Mouse (Mus musculus) forebrain, embryonic 12.5 days (tissue): ENCODE measurements around the gene Thrb. TPM values are rescaled to one million over a fixed set of nuclear protein-coding genes. Genes with fewer than 3 reads are reported as not detected.
"Not testable (repeated sequence)": the region's sequence is repeated elsewhere in the genome, so short reads cannot be mapped to it uniquely, and the experiment has no call there.

Experiments
- ATAC-seq: fragments of 200-750 bp; cut with Nextera tagmentation; 2 replicates; pipeline ENCODE4 v1.8.0; 2017; ENCODE audit warnings: moderate TSS enrichment; ENCODE audit not compliant: low FRiP score
- H3K27ac ChIP-seq: fragments of 300-500 bp; sonication (generic); 2 replicates; pipeline ENCODE4 v1.5.1; 2016; ENCODE audit warnings: mild to moderate bottlenecking
- H3K27me3 ChIP-seq: fragments of 300-500 bp; sonication (generic); 2 replicates; pipeline ENCODE4 v1.6.1; 2016; ENCODE audit warnings: mild to moderate bottlenecking
- H3K36me3 ChIP-seq: fragments of 300-500 bp; sonication (generic); replicated peaks from 2 replicates; pipeline ENCODE4 v1.6.1; 2016; ENCODE audit warnings: mild to moderate bottlenecking
- H3K4me1 ChIP-seq: fragments of 300-500 bp; sonication (generic); 2 replicates; pipeline ENCODE4 v1.6.1; 2016
- H3K4me2 ChIP-seq: fragments of 300-500 bp; sonication (generic); 2 replicates; pipeline ENCODE4 v1.6.1; 2016; ENCODE audit warnings: mild to moderate bottlenecking, moderate library complexity
- H3K4me3 ChIP-seq: fragments of 300-500 bp; sonication (generic); replicated peaks from 2 replicates; pipeline ENCODE4 v1.5.1; 2016; ENCODE audit warnings: mild to moderate bottlenecking
- H3K9ac ChIP-seq: fragments of 300-500 bp; sonication (generic); 2 replicates; pipeline ENCODE4 v1.6.1; 2016; ENCODE audit warnings: mild to moderate bottlenecking
- H3K9me3 ChIP-seq: fragments of 300-500 bp; sonication (generic); 2 replicates; pipeline ENCODE4 v1.6.1; 2016
- WGBS: fragments of 180-500 bp; shearing (Covaris S2); methylation state at CpG from one replicate; pipeline ENCODE4 v1.1.7; 2016; 5-methylcytosine and 5-hydroxymethylcytosine counted together
- polyA plus RNA-seq: library from polyadenylated mRNA; unstranded; fragments of >200 nt; fragmentation: Nextera tagmentation; extraction: Ambion mirVana; gene quantifications from 2 replicates; pipeline ENCODE4 v1.2.1, GENCODE M21; 2016

The Thrb gene
- polyA plus RNA-seq, 1 experiment from 2014 or later = 1.3 TPM

GRCm38 (mm10) chr14:17934779-17935178 lies 274.7 kb downstream of the Thrb start:
- not testable (repeated sequence) for H3K4me3 ChIP-seq, H3K9me3 ChIP-seq, H3K36me3 ChIP-seq, H3K9ac ChIP-seq, ATAC-seq, H3K27ac ChIP-seq, H3K4me2 ChIP-seq, H3K4me1 ChIP-seq, H3K27me3 ChIP-seq
- WGBS = 90% methylated on average over 4 of the region's 4 CpGs

- Histone ChIP-seq H3K4me3 (no peak overlapping the region), H3K36me3 (no peaks in the 10 kb centered on the region), H3K27me3 (no peaks in the 10 kb centered on the region), H3K4me1 (no peaks in the 10 kb centered on the region), H3K9me3 (no peaks in the 10 kb centered on the region), H3K4me2 (no peak overlapping the region), H3K27ac (no peak overlapping the region), H3K9ac (no peak overlapping the region)
- no peak for ATAC-seq
- 78% methylated on average over 2 of the region's 2 CpGs for WGBS
These were observed 294.0 kb downstream of the Thrb start for GRCm38 (mm10) chr14:17954038-17954437.

DNA sequence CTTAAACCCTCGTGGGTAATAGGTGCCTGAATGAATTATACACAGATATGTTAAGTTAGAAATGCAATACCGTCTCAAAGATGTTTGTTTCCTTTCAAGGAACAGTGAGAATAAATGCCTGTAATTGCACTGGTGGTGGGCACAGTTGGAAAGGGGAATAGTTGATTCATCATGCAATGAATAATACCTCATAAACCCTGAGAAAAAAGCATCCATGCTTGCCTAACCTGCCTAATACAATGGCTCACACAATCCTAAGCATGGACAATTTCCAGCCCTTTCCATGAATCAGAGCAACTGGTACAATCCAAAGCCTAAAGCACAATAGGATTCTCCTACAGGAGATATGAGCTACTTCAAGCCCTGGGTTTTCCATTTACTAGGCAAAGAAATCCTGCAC lies 299.8 kb downstream of the Thrb start:
- WGBS = 44% methylated on average over 2 of the region's 2 CpGs
- H3K27ac ChIP-seq = no peak overlapping the region

GRCm38 (mm10) chr14:17967117-17967726 lies 307.2 kb downstream of the Thrb start:
- Histone ChIP-seq H3K9ac (no peak overlapping the region), H3K4me1 (no peaks in the 10 kb centered on the region), H3K27me3 (no peaks in the 10 kb centered on the region), H3K27ac (no peak overlapping the region), H3K4me2 (no peak overlapping the region), H3K4me3 (no peak overlapping the region), H3K36me3 (no peaks in the 10 kb centered on the region), H3K9me3 (no peaks in the 10 kb centered on the region)
- WGBS = 39% methylated on average over 5 of the region's 5 CpGs
- ATAC-seq = peak; percentile 84

More for the DNA sequence above, 299.8 kb downstream of the Thrb start:
- Histone ChIP-seq H3K4me2 (no peak overlapping the region), H3K9me3 (no peaks in the 10 kb centered on the region), H3K27me3 (no peaks in the 10 kb centered on the region), H3K9ac (no peak overlapping the region), H3K36me3 (no peaks in the 10 kb centered on the region), H3K4me1 (no peaks in the 10 kb centered on the region), H3K4me3 (no peak overlapping the region)
- no peak for ATAC-seq

GRCm38 (mm10) chr14:17972132-17972531 lies 312.1 kb downstream of the Thrb start:
- Histone ChIP-seq H3K9ac (no peak overlapping the region), H3K4me1 (no peaks in the 10 kb centered on the region), H3K27ac (no peak overlapping the region), H3K4me3 (no peak overlapping the region), H3K9me3 (no peaks in the 10 kb centered on the region), H3K4me2 (no peak overlapping the region), H3K36me3 (no peaks in the 10 kb centered on the region), H3K27me3 (no peaks in the 10 kb centered on the region)
- WGBS = 77% methylated on average over 4 of the region's 4 CpGs
- no peak for ATAC-seq

DNA sequence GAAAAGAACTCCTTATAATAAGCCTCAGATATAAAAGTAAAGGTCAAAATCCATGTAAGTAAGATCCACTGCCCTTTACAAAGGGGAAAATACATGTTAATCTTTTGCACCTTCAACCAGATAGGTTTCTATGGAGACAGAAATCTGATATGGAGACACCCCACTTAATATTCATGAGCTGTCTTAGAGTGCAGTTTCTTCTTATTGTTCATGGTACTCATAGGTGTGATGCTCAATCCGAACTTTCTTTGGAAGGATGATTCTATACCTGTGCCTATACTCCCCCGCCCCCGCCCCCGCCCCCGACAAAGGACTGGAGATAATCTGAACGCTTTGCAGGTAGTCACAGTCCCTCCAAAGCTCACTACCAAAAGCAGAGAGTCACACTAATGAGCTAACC lies 312.6 kb downstream of the Thrb start:
- no peak overlapping the region for H3K9ac ChIP-seq
- H3K27ac ChIP-seq = no peak overlapping the region
- no peak overlapping the region for H3K4me3 ChIP-seq
- WGBS = 75% methylated on average over 6 of the region's 6 CpGs
- no peaks in the 10 kb centered on the region for H3K27me3 ChIP-seq
- H3K4me2 ChIP-seq = no peak overlapping the region
- H3K4me1 ChIP-seq = no peaks in the 10 kb centered on the region
- no peaks in the 10 kb centered on the region for H3K9me3 ChIP-seq
- no peaks in the 10 kb centered on the region for H3K36me3 ChIP-seq
- no peak for ATAC-seq

DNA sequence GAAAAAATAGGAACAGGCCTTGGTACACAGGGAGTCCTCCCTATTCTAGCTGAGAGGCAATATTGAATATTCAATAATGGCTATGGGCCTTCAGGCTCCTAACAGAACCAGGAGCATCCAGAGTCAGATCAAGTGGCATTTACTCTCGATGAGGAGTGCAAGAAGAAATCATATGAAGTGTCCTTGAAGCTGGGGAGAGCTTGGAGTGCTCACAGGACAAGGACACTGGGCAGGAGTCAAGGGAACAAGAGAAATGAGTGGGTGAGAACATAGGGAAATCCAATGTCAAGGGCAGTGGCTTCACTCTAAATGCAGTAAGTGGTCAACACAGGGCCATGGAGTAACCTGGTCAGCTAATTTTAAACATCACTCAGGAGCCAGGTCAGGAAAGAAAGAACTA lies 315.7 kb downstream of the Thrb start:
- Histone ChIP-seq H3K27ac (no peak overlapping the region), H3K9ac (no peak overlapping the region), H3K36me3 (no peaks in the 10 kb centered on the region), H3K27me3 (no peaks in the 10 kb centered on the region), H3K9me3 (no peaks in the 10 kb centered on the region), H3K4me1 (no peaks in the 10 kb centered on the region), H3K4me2 (no peak overlapping the region), H3K4me3 (no peak overlapping the region)
- WGBS = 67% methylated on average over 1 of the region's 1 CpGs
- no peak for ATAC-seq

- no peak for ATAC-seq
- no peak overlapping the region for H3K27ac ChIP-seq
- H3K9ac ChIP-seq = no peak overlapping the region
- H3K4me1 ChIP-seq = no peaks in the 10 kb centered on the region
- H3K36me3 ChIP-seq = no peaks in the 10 kb centered on the region
- no peak overlapping the region for H3K4me2 ChIP-seq
- H3K4me3 ChIP-seq = no peak overlapping the region
- H3K27me3 ChIP-seq = no peaks in the 10 kb centered on the region
- no peaks in the 10 kb centered on the region for H3K9me3 ChIP-seq
These were observed 318.2 kb downstream of the Thrb start for GRCm38 (mm10) chr14:17978259-17978658.

DNA sequence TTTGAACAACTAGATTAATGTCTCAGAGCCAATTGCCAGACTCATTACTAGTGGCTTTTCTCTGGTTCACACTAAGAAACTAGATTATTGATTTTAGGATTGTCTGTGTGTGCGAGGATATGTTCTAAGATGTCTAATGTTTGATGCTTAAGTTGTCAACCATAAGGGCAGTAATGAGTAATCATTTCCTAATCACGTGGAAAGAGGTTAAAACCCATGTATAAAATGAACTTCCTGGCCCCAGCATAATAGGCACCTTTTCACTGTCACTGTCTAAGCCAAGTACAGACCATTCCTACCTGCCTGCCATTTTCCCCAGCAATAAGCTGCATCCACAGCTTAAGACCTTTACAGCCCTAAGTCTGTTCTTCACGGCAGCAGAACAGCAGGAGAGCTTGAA lies 321.2 kb downstream of the Thrb start:
- WGBS = 83% methylated on average over 3 of the region's 3 CpGs
- H3K9me3 ChIP-seq = no peaks in the 10 kb centered on the region
- H3K27ac ChIP-seq = no peak overlapping the region
- no peak for ATAC-seq
- H3K4me2 ChIP-seq = no peak overlapping the region
- no peaks in the 10 kb centered on the region for H3K4me1 ChIP-seq
- H3K4me3 ChIP-seq = no peak overlapping the region
- no peaks in the 10 kb centered on the region for H3K27me3 ChIP-seq
- H3K9ac ChIP-seq = no peak overlapping the region
- no peaks in the 10 kb centered on the region for H3K36me3 ChIP-seq

GRCm38 (mm10) chr14:17982017-17982416 lies 322.0 kb downstream of the Thrb start:
- no peaks in the 10 kb centered on the region for H3K4me1 ChIP-seq
- no peak overlapping the region for H3K27ac ChIP-seq
- no peaks in the 10 kb centered on the region for H3K36me3 ChIP-seq
- ATAC-seq = no peak
- H3K4me3 ChIP-seq = no peak overlapping the region
- no peak overlapping the region for H3K4me2 ChIP-seq
- no peaks in the 10 kb centered on the region for H3K27me3 ChIP-seq
- WGBS = 96% methylated on average over 5 of the region's 5 CpGs
- H3K9me3 ChIP-seq = no peaks in the 10 kb centered on the region
- H3K9ac ChIP-seq = no peak overlapping the region

DNA sequence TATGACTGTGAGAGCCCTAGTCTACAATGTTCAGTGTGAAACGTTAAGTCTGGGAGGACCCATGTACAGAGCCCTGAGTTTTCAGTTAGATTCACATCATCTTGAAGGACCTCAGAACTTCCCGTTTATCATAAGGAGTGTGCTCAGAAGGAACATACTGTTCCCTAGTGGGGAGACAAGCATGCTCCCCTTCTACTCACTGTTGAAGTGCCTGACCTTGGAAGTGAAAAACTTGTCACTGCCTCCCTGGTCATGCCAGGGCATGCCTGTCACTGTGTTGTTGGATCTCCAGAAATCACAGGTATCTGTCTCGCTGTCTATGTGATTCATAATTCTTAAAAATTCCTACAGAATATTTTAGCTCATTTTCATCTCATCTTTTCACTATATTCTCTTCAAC lies 323.3 kb downstream of the Thrb start:
- Histone ChIP-seq H3K4me3 (no peak overlapping the region), H3K9me3 (no peaks in the 10 kb centered on the region), H3K36me3 (no peaks in the 10 kb centered on the region), H3K27ac (no peak overlapping the region), H3K4me1 (no peaks in the 10 kb centered on the region), H3K4me2 (no peak overlapping the region), H3K27me3 (no peaks in the 10 kb centered on the region), H3K9ac (no peak overlapping the region)
- 77% methylated on average over 3 of the region's 3 CpGs for WGBS
- no peak for ATAC-seq

- H3K27me3 ChIP-seq = no peaks in the 10 kb centered on the region
- H3K36me3 ChIP-seq = no peaks in the 10 kb centered on the region
- no peak for ATAC-seq
- H3K27ac ChIP-seq = no peak overlapping the region
- no peaks in the 10 kb centered on the region for H3K9me3 ChIP-seq
- H3K4me1 ChIP-seq = no peaks in the 10 kb centered on the region
- H3K4me2 ChIP-seq = no peak overlapping the region
- no peak overlapping the region for H3K9ac ChIP-seq
- no peak overlapping the region for H3K4me3 ChIP-seq
- WGBS = 73% methylated on average over 6 of the region's 6 CpGs
These were observed 323.8 kb downstream of the Thrb start for GRCm38 (mm10) chr14:17983839-17984238.

- no peak overlapping the region for H3K27ac ChIP-seq
- no peaks in the 10 kb centered on the region for H3K36me3 ChIP-seq
- no peak overlapping the region for H3K4me2 ChIP-seq
- 87% methylated on average over 2 of the region's 2 CpGs for WGBS
- H3K27me3 ChIP-seq = no peaks in the 10 kb centered on the region
- H3K9me3 ChIP-seq = no peaks in the 10 kb centered on the region
- no peak overlapping the region for H3K9ac ChIP-seq
- no peak for ATAC-seq
- H3K4me3 ChIP-seq = no peak overlapping the region
- H3K4me1 ChIP-seq = no peaks in the 10 kb centered on the region
These were observed 328.5 kb downstream of the Thrb start for GRCm38 (mm10) chr14:17988580-17988979.
